Mouse (Mus musculus) thymus, postnatal 36 days (tissue): ENCODE results near the gene Rrp36.
A peak's percentile ranks its signal among the peaks of the same experiment; 100 is the strongest.

Experiments
- DNase-seq, 2 experiments: peaks; one replicate each; pipeline ENCODE4 v3.0.0; 2022; ENCODE audit warnings: mixed read lengths in 2 of 2

Rrp36 gene

DNA sequence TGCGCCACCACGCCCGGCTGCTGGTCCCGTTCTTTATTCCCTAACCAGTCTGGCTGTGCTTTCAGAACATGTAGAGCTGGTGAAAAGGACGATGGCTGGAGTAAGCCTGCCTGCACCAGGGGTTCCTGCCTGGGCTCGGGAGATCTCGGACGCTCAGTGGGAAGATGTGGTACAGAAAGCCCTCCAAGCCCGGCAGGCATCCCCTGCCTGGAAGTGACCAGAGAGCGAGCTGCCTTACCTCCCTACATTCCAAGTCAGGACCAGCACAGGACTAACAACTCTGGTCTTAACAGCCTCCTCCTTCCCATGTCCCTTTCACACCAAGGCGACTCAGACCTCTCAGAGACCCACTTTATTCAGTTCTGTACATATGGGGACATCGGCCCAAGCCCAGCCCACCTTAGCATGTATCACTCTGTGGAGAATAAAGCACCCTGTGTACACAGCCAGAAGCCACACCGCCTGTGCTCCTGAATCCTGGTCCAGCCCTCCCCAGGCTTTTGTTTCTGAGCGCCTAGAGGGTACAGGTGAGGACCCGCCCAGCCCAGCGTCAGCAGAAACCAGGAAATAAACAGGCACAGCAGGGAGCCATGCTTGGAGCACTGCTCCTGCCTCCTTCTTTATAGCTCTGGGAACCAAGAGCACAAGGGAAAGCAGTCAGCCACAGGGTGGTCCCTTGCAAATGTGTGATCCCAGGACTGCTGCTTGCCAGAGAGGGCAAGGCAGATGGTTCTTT lies 8.7 kb upstream of the Rrp36 start:
- no peak for DNase-seq

DNA sequence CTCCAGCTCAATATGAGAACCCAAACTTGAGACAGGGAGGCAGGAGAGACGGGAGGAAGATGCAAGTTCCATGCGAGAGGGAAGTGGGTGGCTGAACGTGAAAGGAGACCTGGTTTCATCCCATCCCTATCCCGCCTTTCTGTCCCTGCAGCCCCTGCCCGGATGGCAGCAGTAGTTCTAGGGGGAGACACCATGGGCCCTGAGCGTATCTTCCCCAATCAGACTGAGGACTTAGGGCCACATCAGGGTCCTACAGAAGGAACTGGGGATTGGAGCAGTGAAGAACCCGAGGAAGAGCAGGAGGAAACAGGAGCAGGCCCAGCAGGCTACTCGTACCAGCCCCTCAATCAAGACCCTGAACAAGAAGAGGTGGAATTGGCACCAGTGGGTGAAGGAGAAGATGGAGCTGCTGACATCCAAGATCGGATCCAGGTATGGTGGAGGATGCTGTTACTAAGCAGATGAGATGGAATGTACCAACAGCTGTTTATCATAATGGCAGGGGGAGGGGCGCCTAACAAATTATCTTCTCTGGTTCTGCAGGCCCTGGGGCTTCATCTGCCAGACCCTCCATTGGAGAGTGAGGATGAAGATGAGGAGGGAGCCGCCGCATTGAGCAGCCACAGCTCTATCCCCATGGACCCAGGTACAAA lies 7.4 kb upstream of the Rrp36 start:
- peak in 1 of 2 experiments; percentile 38 for DNase-seq

DNA sequence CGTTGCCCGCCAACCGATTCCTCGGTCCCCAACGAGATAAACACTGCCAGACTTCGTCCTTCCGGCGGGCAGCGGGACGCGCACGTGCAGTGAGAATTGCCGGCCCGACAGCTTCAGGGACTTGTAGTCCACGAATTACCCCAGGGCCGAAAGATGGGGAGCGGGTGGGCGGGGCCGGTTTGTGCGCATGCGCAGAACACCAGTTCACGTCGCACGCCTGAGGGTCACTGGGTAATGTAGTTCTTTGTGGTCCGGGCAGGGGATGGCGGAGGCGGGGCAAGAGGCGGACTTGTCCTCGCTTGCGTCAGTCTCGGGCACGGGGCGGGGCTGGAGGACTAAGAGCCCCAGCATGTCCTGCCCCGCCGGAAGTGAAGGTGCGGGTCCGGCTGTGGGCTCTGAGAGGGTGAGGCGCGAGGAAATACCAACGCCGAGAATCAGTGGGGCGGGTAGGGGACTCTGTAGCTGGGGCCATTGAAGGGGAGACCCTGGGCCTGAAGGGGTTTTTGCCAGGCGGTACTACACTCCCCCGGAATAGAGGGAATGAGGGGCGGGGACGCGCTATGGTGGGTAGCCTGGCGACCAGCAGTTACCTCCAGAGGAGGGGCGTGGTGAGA lies 6.7 kb upstream of the Rrp36 start, which contains the start of gene Klhdc3:
Gene Klhdc3, minus strand, starts transcription at position 155 of the 614 bp plus-strand sequence.
- peak; percentile 96 to 98 for DNase-seq

DNA sequence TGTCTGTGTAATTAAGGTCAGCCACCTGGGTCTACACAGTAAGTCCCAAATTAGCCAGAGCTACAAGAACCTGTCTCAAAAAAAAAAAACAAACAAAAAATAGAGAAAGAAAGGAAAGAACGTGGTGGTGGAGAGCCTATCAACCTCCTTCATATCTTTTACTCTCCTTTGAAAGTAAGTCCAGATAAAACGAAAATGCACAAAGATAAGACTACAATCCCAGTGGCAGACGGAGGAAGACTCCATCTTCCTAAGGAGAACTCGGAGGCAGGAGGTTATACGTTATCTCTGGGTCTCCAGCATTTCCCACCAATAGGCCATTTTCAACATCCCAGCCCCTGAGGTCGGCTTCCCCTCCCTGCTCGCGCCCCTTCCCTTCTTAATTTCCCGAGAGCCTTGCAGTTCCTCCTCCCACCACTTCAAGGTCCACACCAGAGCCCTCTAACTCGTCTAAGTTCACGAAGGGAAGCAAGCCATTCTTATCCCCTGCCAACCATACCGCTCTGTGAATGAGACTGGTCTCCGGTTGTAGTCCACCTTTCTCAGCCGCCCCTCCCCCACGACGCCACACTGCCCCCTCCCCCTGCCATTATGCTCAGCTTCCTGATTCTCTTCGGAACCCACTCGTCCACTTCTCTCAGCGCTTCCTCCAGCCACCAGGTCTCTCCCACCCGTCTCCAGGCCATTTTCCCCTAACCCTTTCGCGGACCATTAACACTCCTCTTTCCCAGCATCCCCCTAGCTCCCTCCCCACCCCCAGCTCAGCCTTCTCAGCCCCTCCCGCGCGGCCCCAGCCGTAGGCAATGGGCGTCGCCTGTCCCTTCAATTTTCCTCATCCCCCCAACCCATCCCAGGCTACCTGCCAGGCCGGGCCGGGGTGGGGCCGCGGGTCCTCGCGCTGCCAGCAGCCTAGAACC lies 5.9 kb upstream of the Rrp36 start:
- DNase-seq, result peak; percentile 44 to 53

DNA sequence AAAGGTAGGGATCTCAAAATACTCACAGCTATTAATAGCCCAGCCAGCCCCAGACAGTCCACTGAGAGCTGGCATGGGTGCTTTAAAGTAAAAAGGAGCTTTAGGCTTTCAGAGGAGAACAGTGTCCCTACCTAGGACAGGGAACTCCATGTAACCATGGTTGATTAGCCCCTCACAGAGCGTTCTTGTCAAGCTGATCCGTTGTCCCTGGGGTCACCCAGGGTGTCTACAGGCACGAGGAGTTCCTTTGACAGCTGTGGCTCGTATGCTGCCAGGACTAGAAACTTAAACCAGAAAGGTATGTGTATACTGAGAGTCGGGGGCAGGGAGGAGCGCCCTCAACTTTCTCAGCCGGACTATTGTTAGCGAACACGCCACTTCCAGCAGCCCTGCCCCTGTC lies 4.8 kb upstream of the Rrp36 start:
- no peak for DNase-seq

DNA sequence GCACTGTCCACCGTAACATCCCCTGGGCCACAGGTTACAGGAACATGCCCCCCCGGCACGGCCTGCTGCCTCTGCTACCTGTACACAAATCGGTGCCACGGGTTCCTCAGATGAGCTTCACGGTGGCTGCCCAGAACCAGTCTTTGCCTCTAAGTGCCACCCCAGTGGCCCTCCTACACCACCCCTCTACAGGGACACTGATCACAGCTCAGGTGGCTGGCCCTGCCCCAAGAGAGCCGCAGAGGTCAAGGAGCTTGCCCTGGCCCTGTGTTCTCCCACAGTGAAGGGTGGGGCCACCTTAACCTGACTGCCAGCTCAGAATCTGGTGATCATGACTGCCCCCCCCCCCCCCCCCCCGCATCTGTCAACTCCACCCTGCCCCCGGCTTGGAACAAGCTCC lies 4.3 kb upstream of the Rrp36 start, which contains the start of gene Mea1:
Gene Mea1, plus strand, starts transcription at position 378 of the 400 bp plus-strand sequence.
- DNase-seq, result no peak

DNA sequence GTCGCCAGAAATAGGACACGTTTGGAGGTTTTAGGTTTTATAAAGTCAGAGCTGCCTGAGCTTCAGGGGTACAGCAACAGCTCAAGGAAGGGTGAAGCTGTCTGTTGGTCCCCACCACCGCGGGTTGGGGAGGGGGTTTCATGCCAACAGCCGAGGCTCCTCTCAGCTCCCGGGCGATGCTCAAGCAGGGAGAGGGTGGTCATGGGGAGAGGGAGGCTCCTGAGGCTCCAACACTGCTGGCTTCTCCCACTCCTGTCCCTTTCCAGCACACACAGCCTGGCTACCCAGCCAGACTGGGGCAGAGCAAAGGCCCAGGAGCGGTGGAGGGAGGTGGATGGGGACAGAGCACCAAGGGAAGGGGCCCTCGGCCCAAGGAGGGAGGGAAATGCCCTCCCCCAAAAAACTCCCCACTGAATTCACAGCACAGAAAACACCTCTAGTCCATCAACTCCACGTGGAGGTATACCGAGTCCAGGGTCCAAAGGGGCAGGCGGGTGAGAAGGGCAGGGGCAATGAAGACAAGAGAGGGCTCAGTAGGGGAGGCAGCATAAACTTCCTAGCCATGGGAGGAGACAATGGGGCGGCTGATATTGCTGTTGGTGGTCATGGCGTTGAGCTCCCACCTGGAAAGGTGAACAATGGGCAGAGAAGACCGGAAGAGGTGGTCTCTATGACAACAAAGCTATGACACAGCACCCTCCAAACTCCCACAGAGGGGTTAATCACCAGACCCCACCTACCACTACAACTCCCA lies 555 bp upstream of the Rrp36 start:
- peak in 1 of 2 experiments; percentile 48 for DNase-seq

DNA sequence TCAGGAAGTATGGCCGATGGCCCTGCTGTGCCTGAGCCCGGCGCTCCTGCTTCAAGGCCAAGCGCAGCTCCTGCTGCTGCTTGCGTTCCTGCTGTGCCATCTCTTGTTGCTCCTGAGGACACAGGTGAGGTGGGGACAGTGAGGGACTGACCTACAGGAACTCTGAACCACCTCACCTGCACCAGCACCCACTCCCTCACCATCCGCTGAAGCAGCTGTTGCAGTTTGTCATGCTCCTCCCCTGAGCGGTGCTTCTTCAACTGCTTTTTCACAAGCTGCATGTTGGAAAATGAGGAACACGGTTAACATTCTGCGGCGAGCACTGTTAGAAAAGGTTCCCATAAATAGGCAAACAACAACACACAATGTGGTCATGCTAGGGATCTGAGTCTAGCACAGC lies 4.2 kb downstream of the Rrp36 start:
- DNase-seq, result no peak

DNA sequence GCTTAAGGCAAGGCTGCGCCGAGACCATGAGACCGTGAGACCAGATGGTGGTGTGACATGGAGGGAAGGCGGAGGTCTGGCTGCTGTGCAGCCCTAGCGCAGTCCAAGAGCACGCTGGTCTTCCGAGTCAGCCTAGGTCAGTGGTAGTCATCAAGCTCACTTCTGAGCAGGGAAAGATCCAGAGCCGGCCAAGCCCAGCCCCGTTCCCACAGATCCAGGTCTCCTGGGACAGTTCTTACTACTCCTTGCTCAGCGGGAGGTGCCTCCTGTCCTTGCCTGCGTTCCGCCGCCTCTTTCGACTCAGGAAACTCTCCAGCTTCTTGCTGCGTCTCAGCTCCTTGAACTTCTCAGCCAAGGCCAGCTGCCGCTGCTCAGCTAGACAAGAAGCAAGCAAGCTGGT lies 6.4 kb downstream of the Rrp36 start:
- DNase-seq, result no peak

DNA sequence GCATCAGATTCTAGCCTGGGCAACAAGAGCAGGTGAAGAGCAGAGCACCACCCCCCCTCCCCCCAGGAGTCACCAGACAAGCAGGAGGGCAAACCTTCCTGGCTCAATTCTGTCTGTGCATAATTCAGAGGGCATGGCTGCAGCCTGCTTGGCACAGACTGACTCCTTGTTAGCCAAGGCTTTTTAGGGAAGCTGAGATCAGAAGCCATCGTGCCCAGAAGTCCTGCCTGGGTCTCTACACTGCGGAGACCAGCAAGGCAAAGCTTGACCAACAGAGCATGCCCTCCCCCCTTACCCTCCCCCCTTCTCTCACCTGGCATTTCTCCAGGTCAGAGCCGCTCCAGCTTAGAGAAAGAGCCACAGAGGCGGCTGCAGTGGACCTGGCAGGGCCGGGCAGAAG lies 11.4 kb downstream of the Rrp36 start:
- no peak for DNase-seq

DNA sequence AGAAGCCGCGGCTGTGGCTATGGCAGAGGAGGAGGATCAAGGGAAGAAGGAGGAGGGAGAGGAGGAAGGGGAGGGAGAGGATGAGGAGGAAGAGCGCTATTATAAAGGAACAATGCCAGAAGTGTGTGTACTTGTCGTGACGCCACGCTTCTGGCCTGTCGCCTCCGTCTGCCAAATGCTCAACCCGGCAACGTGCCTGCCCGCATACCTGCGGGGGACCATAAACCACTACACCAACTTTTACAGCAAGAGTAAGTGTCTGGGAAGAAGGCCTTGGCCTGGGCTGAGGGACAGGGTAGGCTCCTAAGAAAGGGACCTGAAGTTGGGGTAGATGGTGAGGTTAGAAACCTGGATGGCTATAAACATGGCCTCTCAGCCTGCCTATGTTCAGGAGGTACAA lies 12.2 kb downstream of the Rrp36 start:
- no peak for DNase-seq

DNA sequence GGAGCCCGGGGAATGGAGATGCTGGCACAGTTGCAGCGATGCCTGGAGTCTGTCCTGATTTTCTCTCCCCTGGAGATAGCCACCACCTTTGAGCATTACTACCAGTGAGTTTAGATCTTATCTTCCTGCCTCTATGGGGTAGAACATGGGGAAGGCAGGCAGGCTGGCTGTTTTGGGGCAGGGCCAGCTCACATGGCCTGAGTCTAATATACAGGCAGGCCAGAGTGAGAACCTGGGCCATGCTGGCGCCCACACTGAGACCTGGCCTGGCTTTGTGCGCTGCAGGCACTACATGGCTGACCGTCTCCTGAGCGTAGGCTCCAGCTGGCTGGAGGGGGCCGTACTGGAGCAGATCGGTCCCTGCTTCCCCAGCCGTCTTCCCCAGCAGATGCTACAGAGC lies 12.8 kb downstream of the Rrp36 start:
- no peak for DNase-seq

DNA sequence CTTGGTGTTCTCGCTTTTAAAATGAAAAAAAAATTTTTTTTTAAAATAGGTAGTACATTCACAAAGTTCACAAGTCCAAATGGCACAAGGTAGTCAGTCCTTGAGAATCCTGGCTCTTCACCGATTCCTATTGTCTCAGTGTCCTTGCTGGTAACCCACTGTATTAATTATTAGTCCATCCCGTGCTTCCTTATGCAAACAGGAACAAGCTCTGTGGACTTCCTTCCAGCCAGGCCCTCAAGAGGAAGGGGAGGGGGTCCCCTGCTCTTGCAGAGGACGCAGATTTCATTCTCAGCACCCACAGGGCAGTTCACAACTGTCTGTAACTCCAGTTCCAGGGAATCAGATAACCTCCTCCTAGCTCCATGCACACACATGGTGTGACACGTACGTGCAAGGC lies 18.1 kb downstream of the Rrp36 start:
- DNase-seq, result no peak

DNA sequence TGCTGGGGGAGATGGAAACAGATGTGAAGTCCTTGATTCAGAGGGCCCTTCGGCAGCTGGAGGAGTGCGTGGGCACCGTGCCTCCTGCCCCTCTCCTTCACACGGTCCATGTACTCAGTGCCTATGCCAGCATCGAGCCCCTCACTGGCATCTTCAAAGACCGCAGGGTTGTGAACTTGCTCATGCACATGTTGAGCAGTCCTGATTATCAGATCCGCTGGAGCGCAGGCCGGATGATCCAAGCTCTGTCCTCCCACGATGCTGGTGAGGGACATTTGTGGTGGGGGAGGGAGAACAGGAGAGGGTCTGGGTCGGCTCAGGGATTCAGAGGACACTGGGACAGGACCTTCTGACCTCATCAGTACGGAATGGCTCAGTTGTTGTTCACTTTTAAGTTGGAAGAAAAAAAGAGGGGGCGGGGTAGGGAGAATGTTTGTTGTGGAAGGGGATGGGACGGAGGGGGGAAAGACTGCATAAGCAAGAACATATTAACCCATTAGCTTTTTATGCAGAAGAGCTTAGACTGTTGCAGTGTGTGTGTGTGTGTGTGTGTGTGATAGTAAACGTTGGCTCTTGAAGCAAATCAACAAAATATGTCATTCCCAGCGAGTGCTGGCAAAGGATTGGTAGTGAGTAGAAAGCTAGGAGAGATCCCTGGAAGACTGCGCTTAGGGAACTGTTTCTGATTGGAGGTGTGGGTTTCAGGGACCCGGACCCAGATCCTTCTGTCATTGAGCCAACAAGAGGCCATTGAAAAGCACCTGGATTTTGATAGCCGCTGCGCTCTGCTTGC lies 22.2 kb downstream of the Rrp36 start:
- DNase-seq, result no peak

DNA sequence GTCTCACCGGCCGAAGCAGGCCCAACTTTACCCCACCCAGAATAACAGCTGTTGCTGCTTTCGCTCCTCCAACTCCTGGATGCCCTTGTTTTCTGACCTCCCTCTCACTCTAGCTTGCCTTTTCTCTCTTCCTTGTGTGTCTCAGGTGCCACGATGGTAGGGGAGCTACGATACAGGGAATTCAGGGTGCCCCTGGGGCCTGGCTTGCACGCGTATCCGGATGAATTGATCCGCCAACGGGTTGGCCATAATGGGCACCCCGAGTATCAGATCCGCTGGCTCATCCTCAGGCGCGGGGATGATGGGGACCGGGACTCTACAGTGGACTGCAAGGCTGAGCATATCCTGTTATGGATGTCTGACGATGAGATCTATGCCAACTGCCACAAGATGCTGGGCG lies 22.9 kb downstream of the Rrp36 start:
- no peak for DNase-seq

DNA sequence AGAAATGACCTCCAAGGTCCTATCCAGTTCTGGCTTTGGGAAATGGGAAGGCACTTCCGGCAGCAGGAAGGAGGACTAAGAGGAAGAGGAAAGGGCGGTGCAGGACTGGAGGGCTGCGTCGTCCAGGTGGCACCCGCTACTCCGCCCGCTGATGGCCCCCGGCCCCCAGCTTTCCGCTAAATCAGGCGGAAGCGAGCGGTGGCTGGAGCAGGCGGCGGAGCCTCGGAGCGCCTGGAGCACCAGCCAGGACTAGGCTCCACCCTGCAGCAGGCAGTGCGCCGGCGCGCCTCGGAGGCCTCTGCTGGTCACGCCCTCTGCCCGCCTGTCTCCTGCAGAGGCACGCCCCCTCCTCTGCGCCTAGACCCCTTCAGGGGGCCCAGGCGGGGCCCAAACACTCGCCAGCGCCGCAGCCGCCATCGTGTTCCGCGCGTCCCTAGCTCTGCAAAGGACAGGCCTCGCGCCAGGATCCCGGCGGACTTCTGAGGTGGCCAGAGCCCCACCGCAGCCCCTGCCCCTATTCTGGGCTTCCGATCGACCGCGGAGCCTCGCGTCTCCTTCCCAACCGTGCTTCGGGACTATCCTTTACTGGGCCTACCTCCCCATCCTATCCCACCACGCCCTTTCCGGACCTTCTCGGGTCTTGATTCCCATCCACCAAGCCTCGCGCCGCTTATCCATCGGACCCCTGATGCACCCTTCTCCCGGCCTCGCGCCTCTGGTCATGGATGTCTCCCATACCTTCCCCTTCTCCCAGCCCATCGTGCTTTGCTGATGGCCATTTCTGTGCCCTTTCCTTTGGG lies 23.7 kb downstream of the Rrp36 start, which contains the start of gene Cul7:
Gene Cul7, plus strand, starts transcription at position 106 of the 800 bp plus-strand sequence.
- peak; percentile 89 to 96 for DNase-seq

DNA sequence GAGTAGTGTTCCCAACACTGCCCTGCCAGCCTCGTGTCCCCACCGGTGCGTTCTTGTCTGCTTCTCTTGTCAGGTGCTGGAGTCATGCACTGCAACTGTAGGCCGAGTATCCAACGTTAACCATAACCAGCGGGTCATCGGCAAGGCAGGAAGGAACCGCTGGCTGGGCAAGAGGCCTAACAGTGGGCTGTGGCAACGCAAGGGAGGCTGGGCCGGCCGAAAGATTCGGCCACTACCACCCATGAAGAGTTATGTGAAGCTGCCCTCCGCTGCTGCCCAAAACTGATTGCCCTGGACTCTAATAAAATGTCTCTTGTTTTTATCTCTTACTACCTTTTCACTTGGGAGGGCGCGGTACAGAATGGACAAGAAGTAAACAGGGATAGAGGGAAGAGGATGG lies 24.3 kb downstream of the Rrp36 start:
- no peak for DNase-seq

DNA sequence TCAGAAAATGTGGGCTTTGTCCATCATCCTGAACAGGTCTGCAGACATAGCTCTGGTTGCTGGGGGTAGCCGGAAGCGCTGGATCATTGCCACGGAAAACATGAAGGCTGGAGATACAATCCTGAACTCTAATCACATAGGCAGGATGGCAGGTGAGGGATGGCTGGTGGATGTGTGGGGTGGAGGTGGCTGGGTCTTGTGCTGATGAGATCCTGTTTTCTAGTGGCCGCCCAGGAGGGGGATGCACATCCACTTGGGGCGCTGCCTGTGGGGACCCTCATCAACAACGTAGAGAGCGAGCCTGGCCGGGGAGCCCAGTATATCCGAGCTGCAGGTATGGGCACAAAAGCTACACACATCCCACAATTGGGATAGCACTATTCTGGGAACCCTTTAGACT lies 25.7 kb downstream of the Rrp36 start:
- no peak for DNase-seq

DNA sequence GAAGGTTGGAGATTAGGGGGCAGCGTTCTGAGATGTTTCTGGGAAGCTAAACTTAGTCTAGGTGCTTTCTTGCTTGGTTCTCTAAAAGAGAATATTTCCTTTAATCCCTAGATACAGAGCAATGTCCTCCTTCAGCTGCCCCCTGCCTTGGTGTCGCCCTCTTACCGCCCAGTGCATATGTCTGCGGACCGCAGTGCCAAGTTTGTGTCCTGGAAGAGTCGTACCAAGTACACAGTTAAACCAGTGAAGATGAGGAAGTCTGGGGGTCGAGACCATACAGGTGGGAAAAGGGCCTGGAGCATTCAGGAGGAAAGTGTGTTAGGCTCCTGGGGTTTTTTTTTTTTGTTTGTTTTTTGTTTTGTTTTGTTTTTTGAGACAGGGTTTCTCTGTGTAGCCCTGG lies 26.9 kb downstream of the Rrp36 start:
- no peak for DNase-seq

DNA sequence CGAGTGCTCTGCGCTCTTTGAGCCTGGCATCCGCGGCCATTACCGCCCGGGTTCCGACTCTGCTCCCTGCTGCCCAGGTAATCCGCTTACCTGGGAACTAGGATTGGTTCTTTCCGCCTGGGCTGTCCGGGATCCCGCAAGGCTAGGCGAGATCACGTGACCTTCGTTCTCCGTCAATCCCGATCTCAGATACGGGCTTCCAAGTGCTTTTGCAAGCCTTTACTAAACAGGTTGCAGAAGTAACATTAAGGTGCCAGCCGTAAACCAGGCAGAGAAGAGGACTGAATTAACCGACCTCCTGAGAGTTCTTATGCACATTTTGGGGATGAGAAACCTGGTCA lies 27.9 kb downstream of the Rrp36 start:
- no peak for DNase-seq
